Mouse (Mus musculus) megakaryocyte, embryonic 14.5 days (primary cell): Measurements from ENCODE around the gene Jam3.

Experiments
- FLI1 ChIP-seq: IDR thresholded peaks from 2 replicates; pipeline ENCODE4 v1.6.1; 2012; ENCODE audit warnings: low read length, inconsistent platforms, mixed read lengths
- GATA1 ChIP-seq: IDR thresholded peaks from 3 replicates; pipeline ENCODE4 v1.6.1; 2012; ENCODE audit warnings: mixed read lengths, low read length, inconsistent platforms, borderline replicate concordance

DNA sequence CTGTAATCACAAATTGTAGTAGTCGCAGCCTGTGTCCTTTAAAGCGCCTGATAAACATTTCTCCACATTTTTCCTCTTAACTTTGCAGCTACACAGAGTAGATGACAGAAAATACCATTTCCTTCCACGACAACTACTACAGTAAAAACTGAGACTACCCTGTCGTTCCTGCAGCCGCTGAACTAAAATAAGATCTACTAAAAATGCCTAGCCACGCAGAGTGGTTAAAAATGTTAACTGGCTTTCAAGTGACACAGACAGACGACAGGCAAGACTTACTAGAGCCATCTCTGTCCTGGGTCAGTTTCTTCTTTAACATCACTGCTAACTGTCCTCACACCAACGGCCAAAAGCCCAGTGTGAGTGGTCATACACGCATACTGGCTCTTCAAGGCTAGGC is 5.4 kb downstream of the Jam3 start:
- TF ChIP-seq GATA1 (no peak), FLI1 (no peak)
